Mouse (Mus musculus) gastrocnemius, adult 8-10 months (tissue): ENCODE measurements at regions not wholly inside any gene's neighbourhood (a gene's known extent, or its start where the extent isn't known, plus 50 kb on each side); places are given as distances from the start of the nearest gene placed in this dataset.
A peak's percentile ranks its signal among the peaks of the same experiment; 100 is the strongest.
"Not testable (repeated sequence)": the region's sequence is repeated elsewhere in the genome, so short reads cannot be mapped to it uniquely, and the experiment has no call there.

ENCODE experiments used
- DNase-seq, 2 experiments: peaks; one replicate each; pipeline ENCODE4 v3.0.0; 2022; ENCODE audit warnings: low spot score in 2 of 2

DNA sequence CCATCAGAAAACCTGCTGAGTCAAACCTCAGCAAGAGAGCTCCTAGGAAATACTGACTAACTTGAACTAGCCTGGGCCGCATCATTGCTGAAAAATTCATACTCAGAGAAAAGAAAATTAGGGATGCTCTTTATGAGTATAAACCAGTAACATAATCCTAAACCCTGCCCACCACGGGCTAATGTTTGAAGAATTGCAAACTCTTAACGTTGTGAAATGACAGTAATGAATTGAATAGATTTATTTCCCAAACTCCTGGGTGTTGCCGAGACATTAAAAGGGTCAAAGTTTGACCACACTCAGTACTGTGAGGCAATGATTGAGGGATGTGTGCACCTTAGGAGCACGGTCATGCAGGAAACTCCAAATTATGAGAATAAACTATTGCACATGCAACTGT is 125.3 kb downstream of the Gipc2 start:
- no peak for DNase-seq

DNA sequence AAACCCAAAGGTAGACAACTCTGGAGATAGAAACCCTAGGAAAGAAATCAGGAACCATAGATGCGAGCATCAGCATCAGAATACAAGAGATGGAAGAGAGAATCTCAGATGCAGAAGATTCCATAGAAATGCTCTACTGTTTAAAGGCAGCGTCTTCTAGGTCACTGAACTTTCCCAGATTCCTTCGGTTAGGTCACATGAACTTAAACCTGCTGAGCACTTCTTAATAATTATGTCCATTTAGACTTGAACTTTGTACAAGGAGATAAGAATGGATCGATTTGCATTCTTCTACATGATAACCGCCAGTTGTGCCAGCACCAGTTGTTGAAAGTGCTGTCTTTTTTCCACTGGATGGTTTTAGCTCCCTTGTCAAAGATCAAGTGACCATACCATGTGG is 129.2 kb downstream of the Gipc2 start:
- not testable (repeated sequence) for DNase-seq

DNA sequence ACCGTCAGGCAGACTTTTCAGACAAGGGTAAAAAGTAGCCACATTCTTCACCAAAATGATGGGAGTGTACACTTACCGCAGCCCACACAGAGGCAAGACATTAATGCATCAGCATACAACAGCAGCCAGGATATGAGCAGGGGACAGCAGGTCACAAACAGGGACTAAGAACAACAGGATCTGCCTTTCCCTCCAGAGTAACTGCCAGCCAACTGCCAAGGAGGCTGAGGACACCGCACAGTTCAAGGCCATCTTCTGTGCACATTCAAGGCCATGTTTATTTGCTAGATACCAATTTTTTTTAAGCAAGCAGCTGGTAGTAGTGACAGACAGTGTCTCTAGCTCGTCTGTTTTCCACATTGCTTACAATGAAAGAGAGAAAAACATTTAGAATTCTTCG is 130.6 kb downstream of the Gipc2 start:
- DNase-seq: no peak

DNA sequence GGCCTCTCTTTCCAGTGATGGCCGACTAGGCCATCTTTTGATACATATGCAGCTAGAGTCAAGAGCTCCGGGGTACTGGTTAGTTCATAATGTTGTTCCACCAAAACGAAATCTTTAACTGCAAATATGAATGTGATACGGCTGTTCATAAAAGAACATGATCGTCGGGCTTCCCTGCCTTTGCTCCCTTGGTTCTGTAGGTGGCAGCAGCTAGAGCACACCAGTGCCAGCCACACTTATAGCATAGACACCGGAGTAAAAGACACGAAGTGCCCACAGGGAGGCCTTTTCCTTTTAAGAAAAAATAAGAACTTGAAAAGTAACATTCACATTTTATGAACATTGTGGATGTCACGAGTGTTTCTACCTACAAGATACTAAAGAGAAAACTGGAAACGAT is 131.3 kb downstream of the Gipc2 start:
- DNase-seq: no peak

DNA sequence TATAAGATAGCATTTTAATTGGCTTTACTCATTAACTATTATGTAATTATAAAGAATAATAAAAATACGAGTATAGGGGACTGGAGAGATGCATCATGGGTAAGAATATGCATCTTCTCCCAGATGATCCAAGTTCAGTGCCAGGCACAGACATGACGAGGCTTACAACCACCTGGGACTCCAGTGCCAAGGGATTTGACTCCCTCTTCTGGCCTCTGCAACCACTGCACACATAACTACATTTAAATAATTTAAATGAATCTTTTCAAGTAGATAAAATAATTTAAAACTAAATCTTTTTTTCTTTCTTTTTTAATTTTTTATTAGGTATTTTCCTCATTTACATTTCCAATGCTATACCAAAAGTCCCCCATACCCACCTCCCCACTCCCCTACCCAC is 131.8 kb downstream of the Gipc2 start:
- no peak for DNase-seq

DNA sequence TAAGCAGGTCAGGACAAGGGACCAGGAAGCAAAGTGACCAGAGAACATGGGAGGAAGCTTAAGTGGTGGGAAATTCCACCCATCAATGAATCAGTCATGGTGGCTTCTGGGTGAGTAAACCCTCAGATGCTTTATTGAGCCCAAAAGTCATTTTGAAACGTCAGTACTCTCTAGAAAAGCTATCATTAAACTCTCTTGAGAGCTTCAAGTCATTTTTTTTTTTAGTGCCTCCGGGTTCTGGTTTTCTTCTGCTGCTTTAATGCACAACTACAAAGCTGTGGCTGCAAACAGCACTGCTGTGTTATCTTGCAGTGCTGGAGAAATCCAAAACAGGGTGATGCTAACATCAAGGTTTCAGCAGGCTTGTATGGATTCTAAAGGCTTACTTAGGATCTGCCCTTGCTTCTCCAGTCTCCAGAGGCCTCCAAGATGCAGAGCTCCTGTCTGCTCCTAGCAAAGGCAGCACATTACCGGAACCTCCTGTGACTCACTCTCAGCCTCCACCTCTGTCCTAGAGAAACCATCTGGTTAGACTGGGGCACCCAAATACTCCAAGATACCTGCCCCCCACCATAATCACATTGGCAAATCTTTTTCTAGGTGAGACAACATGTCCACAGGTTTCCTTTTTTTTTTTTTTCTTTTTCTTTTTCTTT is 133.2 kb downstream of the Gipc2 start:
- DNase-seq: no peak

- no peak for DNase-seq
Measured at GRCm38 (mm10) chr3:152028695-152029094, 137.3 kb downstream of the Gipc2 start.

GRCm38 (mm10) chr3:152026034-152026433 is 140.0 kb downstream of the Gipc2 start:
- DNase-seq: no peak

DNA sequence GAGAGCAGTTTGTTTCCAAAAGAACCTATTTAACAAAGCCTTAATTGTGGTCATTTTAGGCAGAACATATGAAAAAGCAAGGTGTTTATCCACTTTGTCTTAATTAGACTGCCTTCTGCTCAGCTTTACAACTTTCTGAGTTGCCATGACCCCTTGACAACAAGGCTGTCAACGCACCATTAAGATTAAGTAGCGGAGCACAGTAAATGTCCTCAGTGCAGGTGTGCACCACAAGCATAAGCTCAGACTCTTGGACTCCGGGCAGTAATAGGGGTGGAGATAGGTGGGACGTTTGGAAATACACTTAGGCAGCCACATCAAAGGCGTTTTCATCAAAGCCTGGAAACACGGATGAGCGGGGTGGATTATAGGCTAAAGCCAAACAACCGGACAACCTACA is 140.9 kb downstream of the Gipc2 start:
- no peak for DNase-seq

GRCm38 (mm10) chr3:152006747-152007146 is 159.3 kb downstream of the Gipc2 start:
- DNase-seq: no peak

DNA sequence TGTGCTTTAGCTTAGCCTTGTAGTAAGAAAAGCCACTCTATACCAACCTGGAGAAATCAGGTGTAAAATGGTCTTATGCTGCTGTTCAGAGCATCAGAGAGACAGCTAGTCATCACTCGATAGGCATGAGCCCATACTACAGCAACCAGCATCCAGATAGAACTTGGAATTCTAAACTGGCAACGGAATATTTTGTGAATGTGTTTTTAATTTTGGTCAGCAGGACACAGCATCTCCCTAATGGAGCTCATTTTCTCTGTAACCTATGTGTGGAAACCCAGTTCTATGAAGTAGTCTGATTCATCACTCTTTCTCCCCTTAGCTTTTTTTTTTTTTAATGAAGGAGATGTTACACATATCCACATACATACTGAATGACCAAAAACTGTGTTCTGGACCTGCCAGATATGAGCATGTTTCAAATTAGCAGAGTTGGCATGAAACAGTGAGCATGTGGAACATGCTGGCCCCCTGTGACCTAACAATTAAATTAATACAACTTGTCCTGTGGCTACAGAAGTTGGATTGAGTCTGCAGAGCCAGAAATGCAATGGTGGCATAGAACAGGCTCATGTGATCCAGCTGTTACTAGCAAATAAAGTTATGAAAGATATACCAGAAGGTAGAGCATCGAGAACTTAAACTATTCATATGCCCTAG is 160.5 kb downstream of the Gipc2 start:
- DNase-seq: no peak

GRCm38 (mm10) chr3:152004411-152004955 is 161.5 kb downstream of the Gipc2 start:
- DNase-seq: no peak

- DNase-seq: no peak
Measured at GRCm38 (mm10) chr3:151997534-151998107, 160.2 kb upstream of the Ptgfr start.

DNA sequence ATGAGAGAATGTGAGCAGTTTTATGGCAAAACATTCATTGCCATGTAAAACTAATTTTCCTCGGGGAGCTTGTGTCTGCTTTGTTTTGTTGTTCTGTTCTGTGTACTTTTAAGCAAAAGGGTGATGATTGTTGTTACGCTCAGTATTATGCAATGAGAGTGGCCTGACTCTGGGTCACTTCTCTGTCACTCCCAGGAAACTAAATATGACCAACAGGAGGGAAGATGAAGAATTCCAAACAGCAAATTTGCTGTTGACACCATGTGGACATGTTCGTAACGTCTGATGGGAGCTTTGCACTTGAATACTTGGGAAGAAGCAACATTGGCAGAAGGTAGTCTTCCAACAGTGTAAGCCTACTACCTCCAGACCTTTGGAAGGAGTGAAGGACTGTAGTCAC is 159.7 kb upstream of the Ptgfr start:
- no peak for DNase-seq

DNA sequence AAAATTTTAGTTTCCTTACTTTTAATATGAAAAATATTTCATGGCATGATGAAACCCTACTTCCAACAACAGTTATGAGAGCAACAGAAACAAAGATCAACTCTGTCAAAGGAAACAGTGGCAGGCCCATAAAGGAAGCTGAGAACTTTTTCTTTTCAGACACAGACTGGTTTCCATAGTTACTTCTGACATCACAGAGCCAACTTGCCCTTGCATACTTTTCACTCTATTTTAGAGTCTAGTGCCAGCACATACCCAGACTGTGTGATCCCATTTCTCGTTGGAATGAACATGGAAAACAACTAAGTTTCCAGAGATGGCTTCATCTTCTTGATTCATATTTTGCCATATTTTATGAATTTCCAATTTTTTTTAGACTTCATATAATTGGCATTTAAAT is 150.8 kb upstream of the Ptgfr start:
- DNase-seq: no peak

GRCm38 (mm10) chr3:151978136-151978535 is 140.7 kb upstream of the Ptgfr start:
- peak; percentile 3 to 28 for DNase-seq

- no peak for DNase-seq
Measured at GRCm38 (mm10) chr3:151977651-151978050, 140.2 kb upstream of the Ptgfr start.

GRCm38 (mm10) chr3:151949865-151950264 is 112.4 kb upstream of the Ptgfr start:
- DNase-seq: no peak

DNA sequence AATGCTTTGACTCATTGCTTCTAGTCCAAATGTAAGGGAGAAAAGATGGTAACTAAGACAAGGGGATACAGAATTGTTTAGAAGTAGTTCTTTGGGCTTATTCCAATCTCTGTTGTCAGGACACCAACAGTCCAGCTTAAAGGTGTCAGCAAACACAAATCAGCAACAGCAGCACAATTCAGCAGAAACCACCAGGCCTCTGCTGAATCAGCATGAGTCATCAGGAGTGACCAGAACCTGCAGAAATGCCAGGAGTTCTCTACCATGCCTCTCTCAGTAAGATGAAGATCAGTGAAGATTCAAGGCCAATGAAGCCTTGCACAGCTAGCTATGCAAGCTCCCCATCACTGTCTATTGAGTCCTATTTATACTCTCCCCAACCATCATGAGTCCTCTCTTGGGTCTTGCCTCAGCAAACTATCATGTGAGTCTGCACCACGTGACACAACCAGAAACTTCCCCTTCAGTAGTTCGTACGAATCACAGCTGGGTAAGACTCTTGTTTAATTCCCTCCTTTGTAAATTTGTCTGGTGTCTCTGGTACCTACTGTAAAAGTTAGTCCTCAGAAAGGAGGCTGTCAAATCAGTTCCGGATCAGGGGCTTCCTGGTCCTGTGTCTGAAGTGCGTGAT is 110.7 kb upstream of the Ptgfr start:
- DNase-seq: no peak

GRCm38 (mm10) chr3:151945916-151946315 is 108.5 kb upstream of the Ptgfr start:
- DNase-seq: no peak

GRCm38 (mm10) chr3:151943542-151943941 is 106.1 kb upstream of the Ptgfr start:
- DNase-seq: no peak

GRCm38 (mm10) chr3:151938472-151939029 is 101.1 kb upstream of the Ptgfr start:
- DNase-seq: no peak
